Comparison of ENCODE assay signal across 14 mouse cellular contexts in the genomic region with DNA sequence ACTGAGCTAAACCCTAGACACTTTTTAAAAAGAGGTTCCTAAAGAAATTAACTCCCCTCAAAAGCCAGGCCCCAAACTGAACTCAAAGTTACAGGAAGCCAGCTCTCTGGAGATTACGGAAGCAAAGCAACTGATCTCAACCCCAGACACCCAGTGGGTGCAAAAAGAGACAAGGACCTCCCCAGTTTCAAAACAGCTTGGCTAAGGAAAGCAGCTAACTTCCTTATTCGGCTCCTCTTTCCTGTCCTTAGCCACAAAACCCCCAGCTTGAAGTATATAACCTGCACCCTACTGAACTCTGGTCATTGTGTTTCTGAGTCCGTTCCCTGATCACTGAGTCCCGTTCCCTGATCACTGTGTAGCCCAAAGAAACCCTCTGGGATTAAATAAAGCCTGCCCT. TPM values are rescaled to one million over a fixed set of nuclear protein-coding genes. Genes with fewer than 3 reads are reported as not detected.
A peak's percentile ranks its signal among the peaks of the same experiment; 100 is the strongest.
DNase-seq lines count a peak whose midpoint lies in the region; ATAC-seq lines count a peak whose summit lies in the region.
"Had no signal": no experiment of that assay in that cellular context is flagged by ENCODE, and none has a peak within 500 bp of the region (broad histone marks: within the 10 kb centered on the region; RNA-seq: fewer than 3 reads in every experiment).

No protein-coding gene starts in this region.

- H3K4me1 ChIP-seq in liver, embryonic 12.5 days: peaks cover 53% of the 10 kb centered on the region
- peaks cover 11% of the 10 kb centered on the region for H3K4me1 ChIP-seq in midbrain, embryonic 10.5 days
- no peaks in the 10 kb centered on the region for H3K4me1 ChIP-seq in neural tube, embryonic 15.5 days
- H3K4me1 ChIP-seq: midbrain, embryonic 15.5 days had no signal

- H3K27me3 ChIP-seq in liver, embryonic 12.5 days (replicated peaks): no peaks in the 10 kb centered on the region
- no peaks in the 10 kb centered on the region for H3K27me3 ChIP-seq in midbrain, embryonic 10.5 days (ENCODE audit: low read depth, poor library complexity, severe bottlenecking)
- H3K27me3 ChIP-seq in neural tube, embryonic 15.5 days (replicated peaks): no peaks in the 10 kb centered on the region
- H3K27me3 ChIP-seq: midbrain, embryonic 15.5 days had no signal

- WGBS in liver, embryonic 12.5 days (ENCODE audit: insufficient replicate concordance): 22% methylated on average over 4 of the region's 4 CpGs
- WGBS in midbrain, embryonic 10.5 days: 75% methylated on average over 4 of the region's 4 CpGs
- WGBS in neural tube, embryonic 15.5 days: 70% methylated on average over 4 of the region's 4 CpGs

- H3K4me3 ChIP-seq in liver, embryonic 12.5 days: no peak overlapping the region
- H3K4me3 ChIP-seq in midbrain, embryonic 10.5 days: no peak overlapping the region
- H3K4me3 ChIP-seq in neural tube, embryonic 15.5 days (replicated peaks): no peak overlapping the region
- H3K4me3 ChIP-seq: midbrain, embryonic 15.5 days had no signal

- no peaks in the 10 kb centered on the region for H3K9me3 ChIP-seq in liver, embryonic 12.5 days (replicated peaks)
- H3K9me3 ChIP-seq in midbrain, embryonic 10.5 days (replicated peaks): no peaks in the 10 kb centered on the region
- H3K9me3 ChIP-seq in neural tube, embryonic 15.5 days (replicated peaks): no peaks in the 10 kb centered on the region
- H3K9me3 ChIP-seq: midbrain, embryonic 15.5 days had no signal

- no peak overlapping the region for H3K9ac ChIP-seq in liver, embryonic 12.5 days
- no peak overlapping the region for H3K9ac ChIP-seq in neural tube, embryonic 15.5 days (replicated peaks)
- H3K9ac ChIP-seq: midbrain, embryonic 15.5 days had no signal

- no peak for ATAC-seq in liver, embryonic 12.5 days
- no peak for ATAC-seq in neural tube, embryonic 15.5 days (ENCODE audit: low FRiP score)
- ATAC-seq: hindbrain, postnatal 0 days; midbrain, embryonic 15.5 days had no signal

- peak overlapping the region; percentile 61; the same call in 1 of the 2 replicates for H3K27ac ChIP-seq in liver, embryonic 12.5 days
- H3K27ac ChIP-seq in midbrain, embryonic 10.5 days (replicated peaks): no peak overlapping the region
- no peak overlapping the region for H3K27ac ChIP-seq in neural tube, embryonic 15.5 days (replicated peaks)
- H3K27ac ChIP-seq: hindbrain, postnatal 0 days; midbrain, embryonic 15.5 days had no signal

- H3K4me2 ChIP-seq in liver, embryonic 12.5 days: no peak overlapping the region
- H3K4me2 ChIP-seq in neural tube, embryonic 15.5 days: no peak overlapping the region
- H3K4me2 ChIP-seq: heart, embryonic 11.5 days; midbrain, embryonic 15.5 days had no signal

- H3K36me3 ChIP-seq in liver, embryonic 12.5 days: no peaks in the 10 kb centered on the region
- no peaks in the 10 kb centered on the region for H3K36me3 ChIP-seq in midbrain, embryonic 10.5 days
- H3K36me3 ChIP-seq in neural tube, embryonic 15.5 days: no peaks in the 10 kb centered on the region
- H3K36me3 ChIP-seq: midbrain, embryonic 15.5 days had no signal

- DNase-seq in layer of hippocampus, adult 9-11 months: peak; percentile 59
- no peak for DNase-seq in layer of hippocampus, postnatal 36 days
- DNase-seq in MEL-GATA-1-ER (ENCODE audit: extremely low read depth, low read depth): peak; percentile 96
- DNase-seq in monocyte, adult 2 months (ENCODE audit: low read depth in 1 of 2, low spot score in 2 of 2): peak; percentile 28 to 37
- no peak for DNase-seq in midbrain, embryonic 10.5 days (ENCODE audit: low spot score)
- no peak for DNase-seq in cerebellum, adult 9-11 months
- DNase-seq: cerebellum, postnatal 25 days; kidney, postnatal 25 days; thymus, postnatal 14 days had no signal

RNA-seq across cellular contexts. Expression of gene Siglecf, which starts 2.0 kb away (rescaled TPM):
- under 1 TPM; 0.57 to 0.68 TPM for total RNA-seq in layer of hippocampus, postnatal 36 days (2021)
- polyA plus RNA-seq in liver, embryonic 12.5 days (2016; fragmentation: Nextera tagmentation; extraction: Ambion mirVana): 2.4 and 2.7 TPM in 2 replicates
- 0.09 and 0.29 TPM in 2 replicates for polyA plus RNA-seq in midbrain, embryonic 10.5 days (2016; fragmentation: Nextera tagmentation; extraction: Ambion mirVana)
- 0.12 and 0.49 TPM in 2 replicates for polyA plus RNA-seq in neural tube, embryonic 15.5 days (2015; fragmentation: Nextera tagmentation; extraction: Ambion mirVana)
- total RNA-seq: hindbrain, postnatal 0 days had no signal

RNA-seq across cellular contexts. Expression of gene Zfp715, which starts 40.0 kb away (rescaled TPM):
- 10 to 100 TPM; 25.3 to 26.2 TPM for total RNA-seq in layer of hippocampus, postnatal 36 days (2021)
- 7.0 and 7.2 TPM in 2 replicates for polyA plus RNA-seq in liver, embryonic 12.5 days (2016; fragmentation: Nextera tagmentation; extraction: Ambion mirVana)
- 10.5 and 11.2 TPM in 2 replicates for polyA plus RNA-seq in midbrain, embryonic 10.5 days (2016; fragmentation: Nextera tagmentation; extraction: Ambion mirVana)
- polyA plus RNA-seq in neural tube, embryonic 15.5 days (2015; fragmentation: Nextera tagmentation; extraction: Ambion mirVana): 17.8 and 18.6 TPM in 2 replicates

RNA-seq across cellular contexts. Expression of gene Siglecg, which starts 54.9 kb away (rescaled TPM):
- not detected for total RNA-seq in layer of hippocampus, postnatal 36 days (2021)
- polyA plus RNA-seq in liver, embryonic 12.5 days (2016; fragmentation: Nextera tagmentation; extraction: Ambion mirVana): 0.20 and 0.30 TPM in 2 replicates
- polyA plus RNA-seq in midbrain, embryonic 10.5 days (2016; fragmentation: Nextera tagmentation; extraction: Ambion mirVana): 0.07 and 0.09 TPM in 2 replicates
- polyA plus RNA-seq in neural tube, embryonic 15.5 days (2015; fragmentation: Nextera tagmentation; extraction: Ambion mirVana): 0.08 and 0.41 TPM in 2 replicates
- total RNA-seq: hindbrain, postnatal 0 days had no signal
- polyA plus RNA-seq: heart, embryonic 11.5 days; hindbrain, postnatal 0 days had no signal

Comparison
In these comparisons a context has a peak if more than half of its experiments do, and no peak if none do; other contexts are left out.
1. DNase-seq: peak in layer of hippocampus, adult 9-11 months (single experiment), MEL-GATA-1-ER (single experiment) and monocyte, adult 2 months (2 of 2); none in layer of hippocampus, postnatal 36 days (0 of 2), midbrain, embryonic 10.5 days (single experiment) and cerebellum, adult 9-11 months (single experiment).